Mouse (Mus musculus): Measurements from ENCODE around the gene Cdh23. TPM values are rescaled to one million over a fixed set of nuclear protein-coding genes. Genes with fewer than 3 reads are reported as not detected.

The Cdh23 gene
- polyA plus RNA-seq, 1 experiment from 2014 or later = 0.53 TPM

DNA sequence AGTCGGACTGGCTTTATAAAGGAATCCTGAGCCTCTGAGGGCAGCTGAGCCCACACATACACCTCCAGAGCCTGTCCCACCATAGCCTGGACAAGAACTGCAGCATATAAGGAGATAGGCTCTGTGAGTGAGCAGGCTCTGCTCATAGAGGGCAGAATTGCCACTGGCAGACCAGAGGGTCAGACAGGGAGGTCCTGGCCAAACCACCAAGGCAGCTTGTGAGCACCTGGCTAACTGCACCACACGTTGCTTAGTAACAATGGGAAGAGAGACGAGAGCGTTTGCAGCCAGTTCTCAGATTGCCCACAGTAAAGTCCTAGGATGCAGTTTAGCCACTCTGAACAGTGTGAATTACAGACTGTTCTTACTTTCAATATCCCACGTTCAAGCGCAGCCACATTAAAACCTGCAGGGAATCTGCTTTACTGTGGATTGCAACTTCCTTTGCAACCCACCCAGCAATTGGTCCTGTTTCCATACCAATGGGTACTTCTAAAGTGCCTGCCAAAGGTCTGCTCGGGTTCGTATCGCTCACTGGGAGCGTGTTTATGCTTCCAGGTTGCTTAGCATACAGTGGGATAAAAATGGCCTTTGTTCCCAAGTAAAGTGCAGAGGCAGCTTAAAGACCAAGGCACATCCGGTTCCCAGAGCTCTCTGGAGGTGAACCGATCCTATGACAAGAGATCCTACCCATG, 334.5 kb downstream of the Cdh23 start:
- H3K4me1 ChIP-seq (ENCODE audit: control insufficient read depth, insufficient read depth, low read length) = peaks cover 15% of the 10 kb centered on the region
- ATAC-seq (ENCODE audit: insufficient read depth, low FRiP score) = no peak
- 46% methylated on average over 12 of the region's 12 CpGs for WGBS
- no peak overlapping the region for H3K4me2 ChIP-seq (ENCODE audit: low read depth, low read length)
- no peaks in the 10 kb centered on the region for H3K36me3 ChIP-seq (ENCODE audit: control insufficient read depth, insufficient read depth, low read length)
- no peak overlapping the region for H3K4me3 ChIP-seq (replicated peaks; ENCODE audit: low read length)
- no peaks in the 10 kb centered on the region for H3K9me3 ChIP-seq (replicated peaks; ENCODE audit: control insufficient read depth, low read length)
- H3K9ac ChIP-seq (ENCODE audit: low read length) = 0 out of 2 replicates have a peak overlapping the region, but pooled peaks have one; percentile 12
- H3K27ac ChIP-seq (ENCODE audit: low read length) = peak overlapping the region; percentile 40
- no peaks in the 10 kb centered on the region for H3K27me3 ChIP-seq (ENCODE audit: control insufficient read depth, insufficient read depth, low read length)

DNA sequence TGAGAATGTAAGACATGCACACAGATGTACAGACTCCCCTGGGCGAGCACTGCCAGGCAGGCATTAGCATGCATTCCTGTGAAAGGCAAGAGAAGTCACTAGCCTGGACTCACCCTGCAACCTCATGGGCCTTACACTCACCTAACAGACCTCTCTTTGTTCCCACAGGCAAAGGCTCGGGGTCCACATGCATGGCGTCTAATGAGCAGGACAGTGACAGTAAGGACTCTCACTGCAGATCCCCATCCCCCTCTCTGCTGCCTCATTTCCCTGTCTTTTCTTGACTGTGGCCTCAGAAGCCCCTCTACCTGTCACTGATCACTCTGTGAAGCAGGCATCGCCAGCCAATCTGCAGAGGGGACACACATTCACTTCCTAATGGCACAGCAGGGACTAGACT, 337.5 kb downstream of the Cdh23 start:
- no peak overlapping the region for H3K27ac ChIP-seq (ENCODE audit: low read length)
- WGBS = 56% methylated on average over 4 of the region's 4 CpGs
- H3K27me3 ChIP-seq (ENCODE audit: control insufficient read depth, insufficient read depth, low read length) = no peaks in the 10 kb centered on the region
- no peaks in the 10 kb centered on the region for H3K9me3 ChIP-seq (replicated peaks; ENCODE audit: control insufficient read depth, low read length)
- no peak for ATAC-seq (ENCODE audit: insufficient read depth, low FRiP score)
- no peaks in the 10 kb centered on the region for H3K36me3 ChIP-seq (ENCODE audit: control insufficient read depth, insufficient read depth, low read length)
- H3K9ac ChIP-seq (ENCODE audit: low read length) = no peak overlapping the region
- no peak overlapping the region for H3K4me2 ChIP-seq (ENCODE audit: low read depth, low read length)
- no peak overlapping the region for H3K4me3 ChIP-seq (replicated peaks; ENCODE audit: low read length)
- peaks cover 15% of the 10 kb centered on the region for H3K4me1 ChIP-seq (ENCODE audit: control insufficient read depth, insufficient read depth, low read length)

- no peaks in the 10 kb centered on the region for H3K9me3 ChIP-seq (replicated peaks; ENCODE audit: control insufficient read depth, low read length)
- no peak overlapping the region for H3K4me3 ChIP-seq (replicated peaks; ENCODE audit: low read length)
- WGBS = 94% methylated on average over 14 of the region's 14 CpGs
- H3K4me2 ChIP-seq (ENCODE audit: low read depth, low read length) = no peak overlapping the region
- no peaks in the 10 kb centered on the region for H3K27me3 ChIP-seq (ENCODE audit: control insufficient read depth, insufficient read depth, low read length)
- peaks cover 19% of the 10 kb centered on the region for H3K4me1 ChIP-seq (ENCODE audit: control insufficient read depth, insufficient read depth, low read length)
- H3K9ac ChIP-seq (ENCODE audit: low read length) = no peak overlapping the region
- no peak overlapping the region for H3K27ac ChIP-seq (ENCODE audit: low read length)
- H3K36me3 ChIP-seq (ENCODE audit: control insufficient read depth, insufficient read depth, low read length) = no peaks in the 10 kb centered on the region
- ATAC-seq (ENCODE audit: insufficient read depth, low FRiP score) = no peak
Measured at GRCm38 (mm10) chr10:60357901-60358300, 338.4 kb downstream of the Cdh23 start.

GRCm38 (mm10) chr10:60357441-60357840, 338.8 kb downstream of the Cdh23 start:
- Histone ChIP-seq H3K27me3 (ENCODE audit: control insufficient read depth, insufficient read depth, low read length) (no peaks in the 10 kb centered on the region), H3K4me1 (ENCODE audit: control insufficient read depth, insufficient read depth, low read length) (peaks cover 19% of the 10 kb centered on the region), H3K4me2 (ENCODE audit: low read depth, low read length) (no peak overlapping the region), H3K9me3 (replicated peaks; ENCODE audit: control insufficient read depth, low read length) (no peaks in the 10 kb centered on the region), H3K9ac (ENCODE audit: low read length) (no peak overlapping the region), H3K36me3 (ENCODE audit: control insufficient read depth, insufficient read depth, low read length) (no peaks in the 10 kb centered on the region), H3K27ac (ENCODE audit: low read length) (no peak overlapping the region), H3K4me3 (replicated peaks; ENCODE audit: low read length) (no peak overlapping the region)
- ATAC-seq (ENCODE audit: insufficient read depth, low FRiP score) = no peak
- WGBS = 87% methylated on average over 4 of the region's 4 CpGs

DNA sequence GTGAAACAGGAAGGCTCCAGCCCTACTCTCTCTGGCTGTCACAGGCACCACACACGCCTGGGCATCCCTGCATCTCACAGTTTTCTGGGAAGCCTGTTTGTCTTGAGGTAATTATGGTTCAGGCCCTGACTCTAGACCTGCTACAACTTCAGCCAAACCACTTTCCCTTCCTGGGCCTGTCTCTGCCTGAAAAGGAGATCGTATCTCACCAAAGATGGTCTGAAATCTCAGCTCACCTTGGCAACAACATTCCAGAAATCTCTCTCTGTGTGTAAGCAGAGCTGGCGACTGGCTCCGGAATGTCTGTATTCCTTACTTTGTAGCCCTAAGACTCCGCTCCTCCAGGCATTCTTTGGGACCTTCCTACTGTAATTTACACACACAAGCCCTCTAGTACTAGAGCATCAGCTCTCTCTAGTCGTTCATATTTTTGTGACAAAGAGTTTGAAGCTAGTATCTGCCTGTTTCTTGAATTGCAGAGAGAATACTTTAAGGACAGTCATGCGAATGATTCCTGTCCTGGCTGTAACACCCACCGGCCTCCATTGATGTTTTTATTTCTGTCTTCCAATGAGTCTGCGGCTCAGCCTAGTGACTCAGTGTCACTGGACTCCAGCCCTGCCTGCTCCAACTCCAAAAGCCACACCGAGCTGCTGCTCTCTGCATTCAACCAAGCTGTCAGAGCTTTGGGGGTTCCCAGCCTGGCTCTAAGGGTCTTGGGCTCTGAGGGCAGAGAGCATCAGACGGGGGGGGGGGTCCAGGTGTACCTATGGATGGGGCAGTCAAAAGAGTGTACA, 341.2 kb downstream of the Cdh23 start:
- Histone ChIP-seq H3K9ac (ENCODE audit: low read length) (no peak overlapping the region), H3K4me3 (replicated peaks; ENCODE audit: low read length) (no peak overlapping the region), H3K36me3 (ENCODE audit: control insufficient read depth, insufficient read depth, low read length) (no peaks in the 10 kb centered on the region), H3K27ac (ENCODE audit: low read length) (peak overlapping the region; percentile 60; the same call in 1 of the 2 replicates), H3K4me1 (ENCODE audit: control insufficient read depth, insufficient read depth, low read length) (peaks cover 28% of the 10 kb centered on the region), H3K9me3 (replicated peaks; ENCODE audit: control insufficient read depth, low read length) (no peaks in the 10 kb centered on the region), H3K27me3 (ENCODE audit: control insufficient read depth, insufficient read depth, low read length) (no peaks in the 10 kb centered on the region), H3K4me2 (ENCODE audit: low read depth, low read length) (no peak overlapping the region)
- 54% methylated on average over 11 of the region's 11 CpGs for WGBS
- no peak for ATAC-seq (ENCODE audit: insufficient read depth, low FRiP score)

DNA sequence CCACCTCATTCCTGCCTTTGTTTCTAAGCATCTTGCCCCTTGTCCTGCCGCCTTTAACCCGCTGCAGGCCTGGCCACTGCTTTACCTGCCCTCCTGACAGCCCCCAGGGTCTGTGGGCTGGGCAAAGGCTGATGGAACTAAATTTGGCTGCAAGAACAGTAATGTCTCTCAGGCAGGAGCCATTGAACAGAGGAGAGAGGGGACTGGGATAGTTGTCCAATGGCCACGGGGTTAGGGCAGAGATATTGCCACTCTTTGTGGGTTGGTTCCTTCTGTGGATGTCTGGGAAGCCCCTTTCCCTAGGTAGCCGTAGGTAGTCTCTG, 342.3 kb downstream of the Cdh23 start:
- Histone ChIP-seq H3K36me3 (ENCODE audit: control insufficient read depth, insufficient read depth, low read length) (no peaks in the 10 kb centered on the region), H3K27me3 (ENCODE audit: control insufficient read depth, insufficient read depth, low read length) (no peaks in the 10 kb centered on the region), H3K4me3 (replicated peaks; ENCODE audit: low read length) (no peak overlapping the region), H3K4me2 (ENCODE audit: low read depth, low read length) (no peak overlapping the region), H3K9ac (ENCODE audit: low read length) (no peak overlapping the region), H3K4me1 (ENCODE audit: control insufficient read depth, insufficient read depth, low read length) (peaks cover 39% of the 10 kb centered on the region), H3K9me3 (replicated peaks; ENCODE audit: control insufficient read depth, low read length) (no peaks in the 10 kb centered on the region), H3K27ac (ENCODE audit: low read length) (peak overlapping the region; percentile 55)
- WGBS = 88% methylated on average over 4 of the region's 4 CpGs
- no peak for ATAC-seq (ENCODE audit: insufficient read depth, low FRiP score)

DNA sequence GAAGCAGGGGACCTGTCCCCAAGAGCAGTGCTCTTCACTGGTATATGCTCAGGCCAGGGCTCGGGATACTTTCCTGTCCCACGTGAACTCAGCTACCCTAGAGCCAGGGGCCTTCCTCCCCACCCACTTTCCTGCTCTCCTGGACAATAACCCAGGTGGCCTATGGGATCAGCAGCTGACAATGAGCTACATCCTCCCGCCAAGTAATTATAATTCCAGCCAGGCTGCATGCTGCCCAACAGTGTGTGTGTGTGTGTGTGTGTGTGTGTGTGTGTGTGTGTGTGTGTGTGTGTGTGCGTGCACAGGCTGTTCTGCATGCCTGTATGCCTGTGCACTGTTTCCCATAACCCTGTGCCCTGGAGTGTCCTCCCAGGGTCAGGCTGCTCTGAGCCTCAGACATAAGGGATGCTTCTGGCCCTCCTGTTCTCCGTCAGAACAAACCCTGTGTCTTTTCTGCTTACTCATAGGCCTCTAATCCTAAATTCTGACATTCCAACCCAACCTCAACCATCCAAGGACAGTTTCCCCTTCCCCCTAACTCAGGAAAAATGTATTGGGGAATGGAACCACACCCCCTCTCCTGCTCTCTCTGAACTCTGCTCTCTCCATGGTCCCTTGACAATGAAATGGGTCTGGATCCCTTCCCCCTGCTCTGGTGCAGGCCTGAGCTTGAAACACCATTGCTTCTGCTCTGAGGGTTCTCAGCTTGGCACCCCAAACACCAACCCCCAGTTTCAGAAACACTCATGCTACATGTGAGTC, 342.9 kb downstream of the Cdh23 start:
- H3K9ac ChIP-seq (ENCODE audit: low read length) = no peak overlapping the region
- no peaks in the 10 kb centered on the region for H3K9me3 ChIP-seq (replicated peaks; ENCODE audit: control insufficient read depth, low read length)
- peaks cover 45% of the 10 kb centered on the region for H3K4me1 ChIP-seq (ENCODE audit: control insufficient read depth, insufficient read depth, low read length)
- no peaks in the 10 kb centered on the region for H3K36me3 ChIP-seq (ENCODE audit: control insufficient read depth, insufficient read depth, low read length)
- no peak overlapping the region for H3K4me2 ChIP-seq (ENCODE audit: low read depth, low read length)
- 56% methylated on average over 5 of the region's 5 CpGs for WGBS
- ATAC-seq (ENCODE audit: insufficient read depth, low FRiP score) = no peak
- no peaks in the 10 kb centered on the region for H3K27me3 ChIP-seq (ENCODE audit: control insufficient read depth, insufficient read depth, low read length)
- H3K4me3 ChIP-seq (replicated peaks; ENCODE audit: low read length) = no peak overlapping the region
- H3K27ac ChIP-seq (ENCODE audit: low read length) = peak overlapping the region; percentile 55

GRCm38 (mm10) chr10:60351761-60352455, 344.4 kb downstream of the Cdh23 start:
- peaks cover 60% of the 10 kb centered on the region for H3K4me1 ChIP-seq (ENCODE audit: control insufficient read depth, insufficient read depth, low read length)

More at GRCm38 (mm10) chr10:60351761-60352455, 344.4 kb downstream of the Cdh23 start:
- 0 out of 2 replicates have a peak overlapping the region, but pooled peaks have one; percentile 2 for H3K4me3 ChIP-seq (replicated peaks; ENCODE audit: low read length)
- H3K9me3 ChIP-seq (replicated peaks; ENCODE audit: control insufficient read depth, low read length) = no peaks in the 10 kb centered on the region
- H3K9ac ChIP-seq (ENCODE audit: low read length) = peak overlapping the region; percentile 43
- H3K27me3 ChIP-seq (ENCODE audit: control insufficient read depth, insufficient read depth, low read length) = 0 out of 2 replicates have a peak, but pooled peaks cover 3% of the 10 kb centered on the region
- peak overlapping the region; percentile 57 for H3K4me2 ChIP-seq (ENCODE audit: low read depth, low read length)
- peak; percentile 74 for ATAC-seq (ENCODE audit: insufficient read depth, low FRiP score)
- WGBS = 12% methylated on average over 7 of the region's 7 CpGs
- H3K27ac ChIP-seq (ENCODE audit: low read length) = peak overlapping the region; percentile 97
- H3K36me3 ChIP-seq (ENCODE audit: control insufficient read depth, insufficient read depth, low read length) = no peaks in the 10 kb centered on the region

All from stomach, embryonic 16.5 days (tissue).